Mouse (Mus musculus): Measurements from ENCODE around the gene Foxn4. TPM values are rescaled to one million over a fixed set of nuclear protein-coding genes. Genes with fewer than 3 reads are reported as not detected.

Gene Foxn4
- polyA plus RNA-seq, 2 experiments = not detected

- no peaks in the 10 kb centered on the region for H3K27me3 ChIP-seq (ENCODE audit: control insufficient read depth, insufficient read depth, low read length)
- WGBS (ENCODE audit: insufficient replicate concordance) = 76% methylated on average over 14 of the region's 14 CpGs
- ATAC-seq (ENCODE audit: insufficient read depth) = no peak
- no peak for DNase-seq (ENCODE audit: low read depth in 3 of 3, low spot score in 3 of 3)
- no peak overlapping the region for H3K4me2 ChIP-seq (ENCODE audit: low read depth)
- no peak overlapping the region for H3K4me3 ChIP-seq (ENCODE audit: insufficient read depth in 1 of 2, low read depth in 2 of 2, low read length in 2 of 2)
- H3K27ac ChIP-seq = no peak overlapping the region
- H3K4me1 ChIP-seq (replicated peaks; ENCODE audit: control insufficient read depth in 2 of 2, insufficient read depth in 2 of 2, low read length in 1 of 2) = peaks cover 0 to under 1% of the 10 kb centered on the region in 2 experiments; a peak in 1 of 4 replicates
- no peaks in the 10 kb centered on the region for H3K36me3 ChIP-seq (replicated peaks; ENCODE audit: control insufficient read depth, insufficient read depth, low read depth)
- TF ChIP-seq CTCF (IDR thresholded peaks at IDR 0.05; ENCODE audit: low read depth) (no peak), EP300 (IDR thresholded peaks at IDR 0.05; ENCODE audit: low read depth) (no peak)
- no peak overlapping the region for H3K9ac ChIP-seq (replicated peaks)
- H3K9me3 ChIP-seq (ENCODE audit: control insufficient read depth, low read length) = no peaks in the 10 kb centered on the region
Observed at GRCm38 (mm10) chr5:114218771-114219170, 54.8 kb downstream of the Foxn4 start.

- DNase-seq (ENCODE audit: low read depth in 3 of 3, low spot score in 3 of 3) = peak; percentile 40 to 53 (median 48)
Observed at GRCm38 (mm10) chr5:114213183-114213582, 60.4 kb downstream of the Foxn4 start.

GRCm38 (mm10) chr5:114206158-114206557, 67.4 kb downstream of the Foxn4 start:
- WGBS (ENCODE audit: insufficient replicate concordance) = 65% methylated on average over 2 of the region's 2 CpGs
- no peaks in the 10 kb centered on the region for H3K4me1 ChIP-seq (replicated peaks; ENCODE audit: control insufficient read depth in 2 of 2, insufficient read depth in 2 of 2, low read length in 1 of 2)
- ATAC-seq (ENCODE audit: insufficient read depth) (no peak), DNase-seq (ENCODE audit: low read depth in 3 of 3, low spot score in 3 of 3) (no peak)
- no peaks in the 10 kb centered on the region for H3K9me3 ChIP-seq (ENCODE audit: control insufficient read depth, low read length)
- no peak overlapping the region for H3K9ac ChIP-seq (replicated peaks)
- no peak overlapping the region for H3K4me2 ChIP-seq (ENCODE audit: low read depth)
- H3K27me3 ChIP-seq (ENCODE audit: control insufficient read depth, insufficient read depth, low read length) = no peaks in the 10 kb centered on the region
- H3K4me3 ChIP-seq (ENCODE audit: insufficient read depth in 1 of 2, low read depth in 2 of 2, low read length in 2 of 2) = no peak overlapping the region
- H3K27ac ChIP-seq = no peak overlapping the region
- no peak for TF ChIP-seq EP300 (IDR thresholded peaks at IDR 0.05; ENCODE audit: low read depth)
- no peak for TF ChIP-seq CTCF (IDR thresholded peaks at IDR 0.05; ENCODE audit: low read depth)
- H3K36me3 ChIP-seq (replicated peaks; ENCODE audit: control insufficient read depth, insufficient read depth, low read depth) = no peaks in the 10 kb centered on the region

More at GRCm38 (mm10) chr5:114213183-114213582, 60.4 kb downstream of the Foxn4 start:
- H3K9ac ChIP-seq (replicated peaks) = no peak overlapping the region
- peak overlapping the region; percentile 22 for H3K4me2 ChIP-seq (ENCODE audit: low read depth)
- no peak overlapping the region for H3K4me3 ChIP-seq (ENCODE audit: insufficient read depth in 1 of 2, low read depth in 2 of 2, low read length in 2 of 2)
- H3K4me1 ChIP-seq (replicated peaks; ENCODE audit: control insufficient read depth in 2 of 2, insufficient read depth in 2 of 2, low read length in 1 of 2) = peaks cover 7 to 8% of the 10 kb centered on the region in 2 experiments; a peak in 3 of 4 replicates
- ATAC-seq (ENCODE audit: insufficient read depth) = peak; percentile 77
- no peak for TF ChIP-seq CTCF (IDR thresholded peaks at IDR 0.05; ENCODE audit: low read depth)
- 0 out of 2 replicates have a peak, but pooled peaks have one; percentile 16 for TF ChIP-seq EP300 (IDR thresholded peaks at IDR 0.05; ENCODE audit: low read depth)
- WGBS (ENCODE audit: insufficient replicate concordance) = 10% methylated on average over 10 of the region's 10 CpGs
- no peaks in the 10 kb centered on the region for H3K36me3 ChIP-seq (replicated peaks; ENCODE audit: control insufficient read depth, insufficient read depth, low read depth)
- H3K27me3 ChIP-seq (ENCODE audit: control insufficient read depth, insufficient read depth, low read length) = no peaks in the 10 kb centered on the region
- no peaks in the 10 kb centered on the region for H3K9me3 ChIP-seq (ENCODE audit: control insufficient read depth, low read length)
- no peak overlapping the region for H3K27ac ChIP-seq

Other genes starting within 250 kb of the Foxn4 start
- 3.7 and 3.9 TPM in 2 replicates for gene Usp30, start 208.3 kb downstream of the Foxn4 start, polyA plus RNA-seq (2012; rRNA removed)
- 2.0 and 2.1 TPM in 2 replicates for gene Usp30, start 208.3 kb downstream of the Foxn4 start, polyA plus RNA-seq (2014; fragmentation: Nextera tagmentation; extraction: Ambion mirVana)
- 0.11 TPM in 1 of 2 replicates, not detected in the other for gene Svop, start 182.2 kb downstream of the Foxn4 start, polyA plus RNA-seq (2012; rRNA removed)
- 0.06 TPM in 1 of 2 replicates, not detected in the other for gene Svop, start 182.2 kb downstream of the Foxn4 start, polyA plus RNA-seq (2014; fragmentation: Nextera tagmentation; extraction: Ambion mirVana)
- gene Alkbh2, start 145.6 kb downstream of the Foxn4 start, polyA plus RNA-seq (2012; rRNA removed) = 3.3 and 3.9 TPM in 2 replicates
- 4.5 and 5.7 TPM in 2 replicates for gene Alkbh2, start 145.6 kb downstream of the Foxn4 start, polyA plus RNA-seq (2014; fragmentation: Nextera tagmentation; extraction: Ambion mirVana)
- 13.1 and 13.3 TPM in 2 replicates for gene Ung, start 143.4 kb downstream of the Foxn4 start, polyA plus RNA-seq (2012; rRNA removed)
- 11.0 and 11.4 TPM in 2 replicates for gene Ung, start 143.4 kb downstream of the Foxn4 start, polyA plus RNA-seq (2014; fragmentation: Nextera tagmentation; extraction: Ambion mirVana)
- gene Acacb, start 127.3 kb downstream of the Foxn4 start, polyA plus RNA-seq (2012; rRNA removed) = 0.22 and 0.29 TPM in 2 replicates
- gene Acacb, start 127.3 kb downstream of the Foxn4 start, polyA plus RNA-seq (2014; fragmentation: Nextera tagmentation; extraction: Ambion mirVana) = 0.20 and 0.44 TPM in 2 replicates
- 0.14 and 0.19 TPM in 2 replicates for gene Myo1h, start 15.4 kb upstream of the Foxn4 start, polyA plus RNA-seq (2012; rRNA removed)
- 0.11 and 0.44 TPM in 2 replicates for gene Myo1h, start 15.4 kb upstream of the Foxn4 start, polyA plus RNA-seq (2014; fragmentation: Nextera tagmentation; extraction: Ambion mirVana)
- gene Kctd10, start 106.7 kb upstream of the Foxn4 start, polyA plus RNA-seq (2012; rRNA removed) = 12.3 and 13.0 TPM in 2 replicates
- 16.6 and 18.8 TPM in 2 replicates for gene Kctd10, start 106.7 kb upstream of the Foxn4 start, polyA plus RNA-seq (2014; fragmentation: Nextera tagmentation; extraction: Ambion mirVana)
- gene Ube3b, start 106.8 kb upstream of the Foxn4 start, polyA plus RNA-seq (2012; rRNA removed) = 12.9 and 13.9 TPM in 2 replicates
- 14.6 and 18.2 TPM in 2 replicates for gene Ube3b, start 106.8 kb upstream of the Foxn4 start, polyA plus RNA-seq (2014; fragmentation: Nextera tagmentation; extraction: Ambion mirVana)
- gene Mmab, start 170.3 kb upstream of the Foxn4 start, polyA plus RNA-seq (2012; rRNA removed) = 7.1 and 7.2 TPM in 2 replicates
- gene Mmab, start 170.3 kb upstream of the Foxn4 start, polyA plus RNA-seq (2014; fragmentation: Nextera tagmentation; extraction: Ambion mirVana) = 9.1 and 9.5 TPM in 2 replicates
- 20.2 and 21.6 TPM in 2 replicates for gene Mvk, start 170.5 kb upstream of the Foxn4 start, polyA plus RNA-seq (2012; rRNA removed)
- gene Mvk, start 170.5 kb upstream of the Foxn4 start, polyA plus RNA-seq (2014; fragmentation: Nextera tagmentation; extraction: Ambion mirVana) = 30.9 and 32.6 TPM in 2 replicates

All from liver, embryonic 14.5 days (tissue).